Mouse (Mus musculus) limb, embryonic 11.5 days (tissue): ENCODE measurements around the gene Crtc1. TPM values are rescaled to one million over a fixed set of nuclear protein-coding genes. Genes with fewer than 3 reads are reported as not detected.

Source experiments
- ATAC-seq: fragments of 200-750 bp; cut with Nextera tagmentation; 2 replicates; pipeline ENCODE4 v1.8.0; 2017; ENCODE audit warnings: low read depth; ENCODE audit not compliant: insufficient number of reproducible peaks, low FRiP score, low TSS enrichment
- DNase-seq: peaks from one replicate; pipeline ENCODE4 v3.0.0-alpha.2; 2015; ENCODE audit warnings: low spot score
- H3K27ac ChIP-seq: fragments of 300-500 bp; sonication (generic); replicated peaks from 2 replicates; pipeline ENCODE4 v1.5.1; 2014; ENCODE audit warnings: low read depth, mild to moderate bottlenecking, low read length
- H3K27me3 ChIP-seq: fragments of 300-500 bp; sonication (generic); 2 replicates; pipeline ENCODE4 v1.6.1; 2014; ENCODE audit warnings: mild to moderate bottlenecking, low read length, mixed read lengths; ENCODE audit not compliant: control insufficient read depth, insufficient read depth
- H3K36me3 ChIP-seq: fragments of 300-500 bp; sonication (generic); 2 replicates; pipeline ENCODE4 v1.6.1; 2014; ENCODE audit warnings: mild to moderate bottlenecking, low read length, moderate library complexity, mixed read lengths; ENCODE audit not compliant: control insufficient read depth, insufficient read depth
- H3K4me1 ChIP-seq: fragments of 300-500 bp; sonication (generic); 2 replicates; pipeline ENCODE4 v1.6.1; 2014; ENCODE audit warnings: low read length, mixed read lengths; ENCODE audit not compliant: control insufficient read depth, insufficient read depth
- H3K4me2 ChIP-seq: fragments of 300-500 bp; sonication (generic); 2 replicates; pipeline ENCODE4 v1.6.1; 2014; ENCODE audit warnings: low read depth, mild to moderate bottlenecking, moderate library complexity; ENCODE audit not compliant: severe bottlenecking
- H3K4me3 ChIP-seq: fragments of 300-500 bp; sonication (generic); 2 replicates; pipeline ENCODE4 v1.5.1; 2014; ENCODE audit warnings: low read depth, low read length
- H3K9ac ChIP-seq: fragments of 300-500 bp; sonication (generic); 2 replicates; pipeline ENCODE4 v1.6.1; 2014; ENCODE audit warnings: mild to moderate bottlenecking, low read length
- H3K9me3 ChIP-seq: fragments of 300-500 bp; sonication (generic); 2 replicates; pipeline ENCODE4 v1.6.1; 2016; ENCODE audit warnings: low read length; ENCODE audit not compliant: control insufficient read depth
- WGBS: fragments of 180-500 bp; shearing (Covaris S2); extraction: QIAGEN DNeasy Blood & Tissue Kit; methylation state at CpG from one replicate; pipeline ENCODE4 v1.1.7; 2014; 5-methylcytosine and 5-hydroxymethylcytosine counted together
- polyA plus RNA-seq: library from polyadenylated mRNA; unstranded; fragments of >200 nt; fragmentation: Nextera tagmentation; extraction: Ambion mirVana; gene quantifications from 2 replicates; pipeline ENCODE4 v1.2.1, GENCODE M21; 2014

Crtc1 gene
- polyA plus RNA-seq, 1 experiment from 2014 or later: 16.6 TPM

DNA sequence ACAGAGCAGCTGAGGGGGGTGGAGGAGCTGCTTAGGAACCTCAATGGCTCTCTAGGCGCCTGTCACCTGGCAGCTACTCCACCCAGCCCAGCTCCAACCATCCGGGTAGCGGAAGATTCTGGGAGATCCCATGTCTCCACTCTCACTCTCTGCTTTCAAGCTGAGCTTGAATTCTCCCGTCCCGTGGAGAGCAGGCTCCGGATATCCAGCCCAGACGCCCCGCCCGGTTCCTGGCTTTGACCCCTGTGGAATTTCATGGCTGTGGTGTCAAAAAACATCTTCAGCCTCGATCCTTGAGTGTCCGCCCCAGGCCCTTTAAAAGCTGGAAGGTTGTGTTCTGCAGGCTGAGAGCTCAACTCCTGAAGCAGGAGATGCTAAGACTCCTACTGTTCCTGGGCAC lies 27.4 kb upstream of the Crtc1 start:
- Histone ChIP-seq H3K4me2 (no peak overlapping the region), H3K27ac (no peak overlapping the region), H3K27me3 (no peaks in the 10 kb centered on the region), H3K36me3 (0 out of 2 replicates have a peak, but pooled peaks cover 2% of the 10 kb centered on the region), H3K4me3 (no peak overlapping the region), H3K4me1 (peaks cover 9% of the 10 kb centered on the region), H3K9me3 (no peaks in the 10 kb centered on the region), H3K9ac (no peak overlapping the region)
- WGBS: 70% methylated on average over 11 of the region's 11 CpGs
- DNase-seq (no peak), ATAC-seq (no peak)

DNA sequence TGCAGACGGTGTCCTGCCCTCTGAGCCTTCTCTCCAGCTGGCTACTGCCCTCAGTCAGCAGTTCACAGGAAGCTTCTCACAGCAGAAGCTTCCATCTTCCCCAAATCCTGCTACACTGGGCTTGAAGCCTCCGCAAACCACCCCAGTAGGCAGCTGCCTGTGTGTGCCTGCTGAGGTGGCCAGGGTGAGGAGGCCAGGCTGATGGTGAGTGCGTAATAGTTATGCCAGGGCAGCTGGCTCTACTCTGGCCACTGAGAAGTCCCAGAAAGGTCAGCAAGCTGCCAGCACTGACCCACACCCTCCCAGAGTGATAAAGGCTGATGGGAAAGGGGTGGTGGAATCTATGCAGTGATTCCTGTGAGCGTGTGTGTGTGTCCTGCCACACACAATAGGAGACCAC lies 26.9 kb upstream of the Crtc1 start:
- ATAC-seq (no peak), DNase-seq (no peak)
- Histone ChIP-seq H3K9me3 (no peaks in the 10 kb centered on the region), H3K4me2 (no peak overlapping the region), H3K27ac (no peak overlapping the region), H3K4me1 (peaks cover 14% of the 10 kb centered on the region), H3K27me3 (no peaks in the 10 kb centered on the region), H3K4me3 (no peak overlapping the region), H3K36me3 (0 out of 2 replicates have a peak, but pooled peaks cover 2% of the 10 kb centered on the region), H3K9ac (no peak overlapping the region)
- 91% methylated on average over 4 of the region's 4 CpGs for WGBS

DNA sequence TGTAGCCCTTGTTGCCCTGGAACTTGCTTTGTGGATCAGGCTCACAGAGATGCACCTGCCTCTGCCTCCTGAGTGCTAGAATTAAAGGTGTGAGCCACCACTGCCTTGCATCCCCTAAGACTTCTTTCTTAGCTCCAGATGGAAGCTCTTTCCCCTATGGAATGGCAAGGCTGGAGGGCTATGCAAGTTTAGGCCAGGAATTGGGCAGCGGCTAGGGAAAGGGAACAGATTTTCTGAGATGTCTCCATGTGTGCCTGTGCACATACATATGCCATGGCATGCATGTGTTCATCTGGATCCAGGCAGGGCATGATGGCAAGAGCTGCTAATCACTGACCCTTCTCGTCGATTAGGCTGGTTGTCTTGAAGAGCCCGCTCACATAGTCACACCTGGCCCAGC lies 26.3 kb upstream of the Crtc1 start:
- WGBS: 94% methylated on average over 4 of the region's 4 CpGs
- ATAC-seq (no peak), DNase-seq (no peak)
- no peak overlapping the region for H3K4me3 ChIP-seq
- no peak overlapping the region for H3K9ac ChIP-seq
- no peaks in the 10 kb centered on the region for H3K9me3 ChIP-seq
- no peak overlapping the region for H3K27ac ChIP-seq
- 0 out of 2 replicates have a peak, but pooled peaks cover 2% of the 10 kb centered on the region for H3K36me3 ChIP-seq
- H3K27me3 ChIP-seq: no peaks in the 10 kb centered on the region
- peaks cover 15% of the 10 kb centered on the region for H3K4me1 ChIP-seq
- no peak overlapping the region for H3K4me2 ChIP-seq

DNA sequence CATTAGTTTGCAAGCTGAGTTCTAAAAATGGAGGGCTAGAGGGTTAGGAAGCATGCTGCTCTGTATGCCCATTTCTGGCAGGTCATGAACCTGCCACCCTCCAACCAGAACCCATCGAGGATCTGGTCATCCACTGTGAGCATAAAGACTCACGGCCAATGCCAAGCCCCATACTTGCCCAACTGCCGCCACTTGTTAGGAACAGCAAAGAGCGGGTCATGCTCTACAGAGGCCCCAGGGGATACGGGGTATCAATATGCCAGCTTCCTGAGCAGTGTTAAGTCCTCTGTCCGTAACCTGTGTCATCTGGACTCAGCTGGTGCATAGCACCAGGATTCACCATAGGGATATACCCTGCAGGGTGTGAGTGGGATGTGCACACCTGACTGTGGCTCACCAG lies 24.8 kb upstream of the Crtc1 start:
- H3K27me3 ChIP-seq: no peaks in the 10 kb centered on the region
- no peak overlapping the region for H3K9ac ChIP-seq
- H3K36me3 ChIP-seq: 0 out of 2 replicates have a peak, but pooled peaks cover 2% of the 10 kb centered on the region
- no peak for DNase-seq
- H3K27ac ChIP-seq: no peak overlapping the region
- no peak for ATAC-seq
- H3K4me3 ChIP-seq: no peak overlapping the region
- H3K4me1 ChIP-seq: peaks cover 15% of the 10 kb centered on the region
- 92% methylated on average over 6 of the region's 6 CpGs for WGBS
- no peaks in the 10 kb centered on the region for H3K9me3 ChIP-seq
- H3K4me2 ChIP-seq: no peak overlapping the region

DNA sequence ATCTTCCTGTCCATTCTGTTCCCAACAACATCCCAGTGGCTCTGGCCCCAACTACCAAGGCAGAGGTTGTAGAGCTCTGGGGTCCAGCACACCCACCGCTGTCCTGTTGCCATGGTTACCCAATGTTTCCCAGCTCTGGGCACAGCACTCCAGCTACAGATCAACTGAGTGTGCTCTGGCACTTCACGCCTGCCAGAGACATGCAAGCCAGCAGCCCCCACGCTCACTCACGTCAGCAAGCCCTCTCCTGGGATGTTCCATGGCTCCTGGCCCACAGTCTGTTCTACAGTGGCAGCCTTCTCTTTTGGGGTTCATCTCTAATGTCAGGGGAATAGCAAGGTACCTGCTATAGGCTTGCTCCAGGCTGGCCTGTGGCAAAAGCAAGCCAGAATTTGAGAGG lies 23.9 kb upstream of the Crtc1 start:
- no peak overlapping the region for H3K4me3 ChIP-seq
- no peaks in the 10 kb centered on the region for H3K9me3 ChIP-seq
- WGBS: 85% methylated on average over 4 of the region's 4 CpGs
- H3K27me3 ChIP-seq: no peaks in the 10 kb centered on the region
- no peak overlapping the region for H3K27ac ChIP-seq
- DNase-seq (no peak), ATAC-seq (no peak)
- H3K4me1 ChIP-seq: peaks cover 15% of the 10 kb centered on the region
- no peak overlapping the region for H3K9ac ChIP-seq
- H3K4me2 ChIP-seq: no peak overlapping the region
- 0 out of 2 replicates have a peak, but pooled peaks cover 2% of the 10 kb centered on the region for H3K36me3 ChIP-seq

DNA sequence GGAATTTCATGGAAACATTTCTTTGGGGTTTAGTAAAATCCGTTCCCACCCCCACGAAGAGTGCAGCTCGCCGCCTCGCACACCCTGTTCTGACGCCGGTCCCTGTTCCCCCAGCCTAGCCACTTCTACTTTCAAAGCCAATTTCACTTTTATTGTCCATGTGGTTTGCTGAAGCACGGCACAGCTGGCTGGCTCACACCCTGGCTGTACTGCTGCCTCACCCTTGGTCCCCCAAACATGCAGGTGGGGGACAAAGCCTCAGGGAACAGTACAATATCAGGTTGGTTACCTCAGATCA lies 23.1 kb upstream of the Crtc1 start:
- Histone ChIP-seq H3K36me3 (0 out of 2 replicates have a peak, but pooled peaks cover 2% of the 10 kb centered on the region), H3K27me3 (no peaks in the 10 kb centered on the region), H3K9ac (no peak overlapping the region), H3K9me3 (no peaks in the 10 kb centered on the region), H3K27ac (no peak overlapping the region), H3K4me2 (no peak overlapping the region), H3K4me1 (peaks cover 15% of the 10 kb centered on the region), H3K4me3 (no peak overlapping the region)
- WGBS: 66% methylated on average over 8 of the region's 8 CpGs
- no peak for ATAC-seq
- no peak for DNase-seq

DNA sequence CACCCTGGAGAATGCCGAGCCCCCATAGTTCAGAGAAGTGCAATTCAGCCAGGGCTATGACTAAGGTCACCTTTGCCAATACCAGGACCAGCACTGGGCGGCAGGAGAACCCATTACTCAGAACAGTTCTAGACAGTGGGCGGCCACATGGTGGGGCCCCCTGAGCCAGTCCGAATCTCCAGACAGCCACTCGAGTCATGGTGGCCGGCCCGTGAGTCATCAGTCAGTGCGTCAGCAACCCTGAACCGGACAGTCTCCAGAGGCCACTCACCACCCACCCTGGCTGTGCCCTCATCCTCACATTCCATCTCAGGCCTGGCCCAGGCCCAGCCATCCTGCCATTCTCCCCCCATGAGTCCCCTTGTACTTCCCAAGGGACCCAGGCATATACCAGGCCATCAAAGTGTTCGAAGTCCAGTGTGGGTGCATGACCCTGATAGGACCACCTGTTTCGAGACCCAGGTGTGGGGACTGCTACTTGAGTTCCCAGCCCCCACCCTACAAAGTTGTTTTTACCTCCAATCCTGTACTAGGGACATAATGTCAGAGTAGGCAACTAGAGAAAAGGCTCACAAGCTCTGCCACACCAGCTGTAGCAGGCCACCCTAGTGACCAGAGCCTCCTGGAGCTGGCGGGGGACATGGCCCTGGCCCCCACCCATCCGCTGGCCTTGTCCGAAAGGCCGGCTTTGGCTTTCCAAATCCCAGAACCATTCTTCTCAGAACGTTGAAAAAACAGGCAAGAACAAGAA lies 22.6 kb upstream of the Crtc1 start:
- Histone ChIP-seq H3K9me3 (no peaks in the 10 kb centered on the region), H3K4me3 (no peak overlapping the region), H3K27ac (no peak overlapping the region), H3K9ac (no peak overlapping the region), H3K4me1 (peaks cover 11% of the 10 kb centered on the region), H3K36me3 (0 out of 2 replicates have a peak, but pooled peaks cover 2% of the 10 kb centered on the region), H3K4me2 (no peak overlapping the region), H3K27me3 (no peaks in the 10 kb centered on the region)
- DNase-seq: no peak
- 81% methylated on average over 16 of the region's 16 CpGs for WGBS
- no peak for ATAC-seq

DNA sequence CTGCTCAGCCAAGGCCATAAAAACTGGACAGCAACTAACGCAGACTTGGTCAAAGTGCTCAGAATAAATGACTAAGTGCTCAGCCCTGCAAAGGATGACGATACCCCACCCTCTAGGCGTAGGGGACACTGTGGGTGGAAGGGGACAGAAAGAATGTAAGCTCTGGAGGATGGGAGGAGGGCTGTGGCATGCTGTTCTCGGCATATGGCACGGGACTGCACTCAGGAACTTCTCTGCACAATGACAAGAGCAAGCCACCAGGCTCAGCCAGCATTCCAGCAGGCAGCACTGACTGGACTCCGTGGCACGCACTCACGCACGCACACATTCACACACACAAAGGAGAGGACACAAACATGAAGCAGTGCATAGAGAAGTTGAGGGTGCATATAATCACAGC lies 21.2 kb upstream of the Crtc1 start:
- WGBS: 80% methylated on average over 9 of the region's 9 CpGs
- no peak overlapping the region for H3K27ac ChIP-seq
- ATAC-seq (no peak), DNase-seq (no peak)
- peaks cover 11% of the 10 kb centered on the region for H3K4me1 ChIP-seq
- H3K9me3 ChIP-seq: no peaks in the 10 kb centered on the region
- no peak overlapping the region for H3K9ac ChIP-seq
- H3K27me3 ChIP-seq: no peaks in the 10 kb centered on the region
- no peak overlapping the region for H3K4me3 ChIP-seq
- H3K36me3 ChIP-seq: no peaks in the 10 kb centered on the region
- no peak overlapping the region for H3K4me2 ChIP-seq

DNA sequence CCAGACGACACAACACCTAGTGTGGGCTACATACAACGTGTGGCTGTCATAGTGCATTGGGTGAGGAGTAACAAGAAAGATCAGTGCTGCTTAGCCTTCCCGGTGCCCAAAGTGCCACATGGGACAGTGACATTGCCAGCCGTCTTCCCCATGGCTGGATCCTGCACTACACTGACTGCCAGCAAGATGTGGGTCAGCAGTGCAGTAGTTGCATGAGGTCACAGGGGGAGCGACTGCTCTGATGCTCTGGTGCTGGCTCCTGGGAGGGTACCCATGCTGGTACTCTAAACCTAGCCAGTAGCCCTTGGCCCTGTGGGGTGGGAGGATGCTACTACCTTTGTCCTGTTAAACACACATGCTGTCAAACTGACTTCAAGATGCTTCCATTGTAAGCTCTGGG lies 20.8 kb upstream of the Crtc1 start:
- Histone ChIP-seq H3K9ac (no peak overlapping the region), H3K4me3 (no peak overlapping the region), H3K4me1 (peaks cover 11% of the 10 kb centered on the region), H3K27ac (no peak overlapping the region), H3K4me2 (no peak overlapping the region), H3K36me3 (no peaks in the 10 kb centered on the region), H3K27me3 (no peaks in the 10 kb centered on the region), H3K9me3 (no peaks in the 10 kb centered on the region)
- ATAC-seq (no peak), DNase-seq (no peak)
- 92% methylated on average over 5 of the region's 5 CpGs for WGBS
